Mouse (Mus musculus) cortical plate, adult 2 months (tissue): ENCODE data around the gene Map2k4.

Source experiments
- CTCF ChIP-seq: fragments of 200-500 bp; IDR thresholded peaks from 2 replicates; pipeline ENCODE4 v1.5.1; 2011; ENCODE audit warnings: mild to moderate bottlenecking, control low read depth, low read length; ENCODE audit not compliant: insufficient read depth; ENCODE audit errors: extremely low read depth
- POLR2A ChIP-seq: fragments of 200-500 bp; IDR thresholded peaks from 2 replicates; pipeline ENCODE4 v1.6.1; 2011; ENCODE audit warnings: mild to moderate bottlenecking, low read length, control low read depth; ENCODE audit not compliant: insufficient read depth; ENCODE audit errors: extremely low read depth

- no peak for TF ChIP-seq CTCF
- TF ChIP-seq POLR2A: no peak
These were observed 36.5 kb upstream of the Map2k4 start for GRCm38 (mm10) chr11:65824556-65824955.
